Mouse (Mus musculus) cerebellum, adult 2 months (tissue): Measurements from ENCODE around the gene Tnik.

ENCODE experiments used
- CTCF ChIP-seq: fragments of 200-500 bp; IDR thresholded peaks from 2 replicates; pipeline ENCODE4 v1.5.1; 2011; ENCODE audit warnings: low read depth, mild to moderate bottlenecking, control low read depth, low read length, moderate library complexity, borderline replicate concordance; ENCODE audit not compliant: insufficient read depth
- POLR2A ChIP-seq: fragments of 200-500 bp; IDR thresholded peaks from 2 replicates; pipeline ENCODE4 v1.6.1; 2011; ENCODE audit warnings: low read length, control low read depth, borderline replicate concordance; ENCODE audit not compliant: insufficient read depth

DNA sequence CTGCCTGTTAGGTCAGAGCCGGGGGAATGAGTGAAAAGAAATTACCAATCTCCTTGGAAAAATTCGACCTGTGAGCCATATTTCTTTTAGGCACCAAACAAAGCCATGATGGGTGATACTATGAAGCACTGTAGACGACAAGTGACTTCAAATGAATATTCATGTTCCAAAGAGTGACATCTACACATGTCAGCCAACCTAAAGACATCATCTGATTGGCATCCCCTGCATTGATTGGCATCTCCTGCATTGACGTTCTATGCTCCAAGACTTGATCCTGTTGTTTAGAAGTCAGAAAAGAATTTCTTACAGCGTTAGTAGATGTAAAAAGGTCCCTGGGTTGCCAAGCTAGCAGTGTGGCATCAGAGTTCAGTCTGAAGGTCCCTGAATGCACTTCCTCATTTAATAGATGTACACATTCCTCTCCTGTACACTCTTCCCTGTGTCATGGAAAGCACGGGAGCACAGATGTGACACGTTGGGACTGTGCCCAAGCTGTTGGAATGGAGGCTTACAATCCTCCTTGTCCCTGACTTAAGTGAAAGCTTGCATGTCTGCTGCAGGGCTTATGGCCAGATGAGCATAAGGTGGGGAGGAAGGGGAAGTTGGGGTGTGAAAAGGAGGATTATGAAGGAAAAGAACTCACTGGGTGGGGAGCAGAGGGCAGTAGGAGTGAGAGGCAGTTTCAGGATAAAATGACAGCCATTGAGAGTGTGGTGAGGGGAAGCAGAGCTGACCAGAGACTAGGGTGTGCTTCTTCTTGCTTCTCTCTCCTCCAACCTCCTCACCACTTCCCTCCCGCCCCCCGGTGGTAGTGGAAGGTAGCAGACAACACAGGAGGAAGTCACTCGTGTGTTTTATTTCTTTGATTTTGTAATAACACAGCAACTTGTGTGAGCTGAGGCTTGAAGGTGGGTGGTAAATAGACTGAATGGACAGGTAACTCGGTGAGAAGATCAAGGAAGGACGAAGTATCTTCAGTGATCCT, 301.6 kb downstream of the Tnik start:
- TF ChIP-seq CTCF (peak; percentile 29; the same call in 1 of the 2 replicates), POLR2A (no peak)
